In the genomic region with DNA sequence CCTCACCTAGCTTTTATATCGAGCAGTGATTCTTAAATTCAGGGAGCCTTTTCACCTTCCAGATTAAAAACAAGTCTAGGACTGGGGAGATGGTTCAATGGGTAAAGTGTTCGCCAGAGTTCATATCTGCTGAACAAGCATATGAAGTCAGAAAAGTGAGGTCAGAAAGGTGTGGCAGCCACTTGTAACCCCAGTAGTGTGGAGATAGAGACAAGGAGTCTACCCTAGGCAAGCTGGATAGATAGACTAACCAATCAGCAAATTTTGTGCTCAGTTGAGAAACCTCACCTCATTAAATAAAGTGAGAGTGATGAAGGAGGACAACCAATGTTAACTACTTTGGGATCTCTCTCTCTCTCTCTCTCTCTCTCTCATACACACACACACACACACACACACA, we compare ENCODE assay signal across 25 mouse cellular contexts. TPM values are rescaled to one million over a fixed set of nuclear protein-coding genes. Genes with fewer than 3 reads are reported as not detected.
"Had no signal": no experiment of that assay in that cellular context is flagged by ENCODE, and none has a peak within 500 bp of the region (broad histone marks: within the 10 kb centered on the region; RNA-seq: fewer than 3 reads in every experiment).

No protein-coding gene starts in this region.

- H3K4me2 ChIP-seq: forebrain, embryonic 15.5 days; heart, embryonic 11.5 days; heart, embryonic 13.5 days; heart, embryonic 15.5 days; hindbrain, embryonic 14.5 days; intestine, embryonic 15.5 days; limb, embryonic 12.5 days had no signal

- H3K9me3 ChIP-seq: forebrain, embryonic 15.5 days; heart, embryonic 13.5 days; heart, embryonic 15.5 days; intestine, embryonic 15.5 days; limb, embryonic 10.5 days; limb, embryonic 12.5 days had no signal

- H3K4me1 ChIP-seq: forebrain, embryonic 15.5 days; intestine, embryonic 15.5 days; limb, embryonic 10.5 days; limb, embryonic 12.5 days had no signal

- ATAC-seq: forebrain, embryonic 15.5 days; forebrain, postnatal 0 days; hindbrain, embryonic 16.5 days; inflammation-experienced regulatory T-cells, adult 6 months; intestine, embryonic 15.5 days; intestine, postnatal 0 days had no signal

- H3K9ac ChIP-seq: forebrain, embryonic 15.5 days; forebrain, postnatal 0 days; heart, embryonic 13.5 days; heart, embryonic 15.5 days; hindbrain, embryonic 14.5 days; intestine, embryonic 15.5 days; limb, embryonic 12.5 days had no signal

- DNase-seq: forebrain, postnatal 0 days; gastrocnemius, postnatal 14 days; gastrocnemius, postnatal 36 days; heart, adult 2 months; heart, postnatal 14 days; heart, postnatal 36 days; kidney, adult 18-20 months; kidney, adult 8-10 months; kidney, postnatal 10 days; kidney, postnatal 25 days; kidney, postnatal 4 days had no signal

- H3K36me3 ChIP-seq: forebrain, embryonic 15.5 days; heart, embryonic 13.5 days; heart, embryonic 15.5 days; intestine, embryonic 15.5 days; limb, embryonic 10.5 days; limb, embryonic 12.5 days had no signal

- H3K4me3 ChIP-seq: forebrain, embryonic 15.5 days; heart, adult 2 months; heart, embryonic 13.5 days; heart, embryonic 15.5 days; intestine, embryonic 15.5 days; layer of hippocampus, adult 2 months; left cerebral cortex, adult 2 months; limb, embryonic 10.5 days; limb, embryonic 12.5 days had no signal

- H3K27ac ChIP-seq: forebrain, embryonic 15.5 days; heart, adult 2 months; heart, embryonic 13.5 days; heart, embryonic 15.5 days; hindbrain, embryonic 14.5 days; intestine, embryonic 15.5 days; layer of hippocampus, adult 2 months; left cerebral cortex, adult 2 months; limb, embryonic 10.5 days; limb, embryonic 12.5 days had no signal

- H3K27me3 ChIP-seq: forebrain, embryonic 15.5 days; heart, embryonic 13.5 days; heart, embryonic 15.5 days; intestine, embryonic 15.5 days; limb, embryonic 12.5 days had no signal

RNA-seq across cellular contexts. Expression of a gene that starts 11.6 kb away (rescaled TPM):
- polyA plus RNA-seq: forebrain, embryonic 15.5 days; forebrain, postnatal 0 days; hindbrain, embryonic 14.5 days; hindbrain, embryonic 16.5 days; inflammation-experienced regulatory T-cells, adult 6 months; kidney, embryonic 14.5 days had no signal

RNA-seq across cellular contexts. Expression of a gene that starts 49.7 kb away (rescaled TPM):
- polyA plus RNA-seq: inflammation-experienced regulatory T-cells, adult 6 months had no signal
